Mouse (Mus musculus): Measurements from ENCODE around the gene Ghr. TPM values are rescaled to one million over a fixed set of nuclear protein-coding genes. Genes with fewer than 3 reads are reported as not detected.

Ghr gene
- polyA plus RNA-seq, 1 experiment = 7.6 TPM

DNA sequence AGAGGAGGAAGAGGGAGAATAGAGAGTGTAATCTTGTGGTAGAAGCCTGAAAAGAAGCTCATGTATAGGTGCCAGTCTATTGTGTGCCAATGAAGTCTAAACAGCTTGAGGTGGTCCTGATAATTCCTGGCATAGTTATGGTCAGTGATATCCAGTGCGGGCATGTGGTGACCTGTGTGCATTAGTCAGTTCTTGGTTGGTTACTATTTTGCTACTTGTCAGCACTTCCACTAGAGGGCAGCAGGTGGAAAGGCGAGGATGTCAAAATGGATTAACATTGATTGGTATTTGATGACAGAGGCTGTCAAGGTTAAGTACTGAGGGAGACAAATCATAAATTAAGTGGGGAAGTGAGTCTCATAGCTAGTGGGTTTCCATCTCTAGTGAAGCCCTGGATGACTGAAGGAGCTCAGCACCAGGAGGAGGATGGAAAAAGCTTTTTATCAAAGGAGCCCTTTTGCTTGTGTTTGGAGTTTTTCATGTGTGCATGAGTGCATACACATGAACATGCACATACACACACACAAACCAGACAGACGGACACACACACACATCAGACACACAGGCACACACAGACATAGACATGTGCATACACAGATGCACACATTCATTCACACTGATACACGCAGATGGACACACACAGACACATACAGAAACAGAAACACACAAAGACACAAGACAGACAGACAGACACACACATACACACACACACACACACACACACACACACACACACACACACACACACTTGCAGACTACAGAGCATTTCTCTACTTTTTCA lies 141.6 kb downstream of the Ghr start:
- peak; percentile 57 for DNase-seq (ENCODE audit: low read depth)
- TF ChIP-seq POLR2A (IDR thresholded peaks at IDR 0.05; ENCODE audit: borderline replicate concordance, extremely low read depth, insufficient read depth, insufficient read length, poor library complexity, severe bottlenecking) = no peak
- TF ChIP-seq CTCF (IDR thresholded peaks at IDR 0.05; ENCODE audit: borderline replicate concordance, extremely low read depth, insufficient read depth, insufficient read length) = peak; percentile 69; the same call in 1 of the 2 replicates

DNA sequence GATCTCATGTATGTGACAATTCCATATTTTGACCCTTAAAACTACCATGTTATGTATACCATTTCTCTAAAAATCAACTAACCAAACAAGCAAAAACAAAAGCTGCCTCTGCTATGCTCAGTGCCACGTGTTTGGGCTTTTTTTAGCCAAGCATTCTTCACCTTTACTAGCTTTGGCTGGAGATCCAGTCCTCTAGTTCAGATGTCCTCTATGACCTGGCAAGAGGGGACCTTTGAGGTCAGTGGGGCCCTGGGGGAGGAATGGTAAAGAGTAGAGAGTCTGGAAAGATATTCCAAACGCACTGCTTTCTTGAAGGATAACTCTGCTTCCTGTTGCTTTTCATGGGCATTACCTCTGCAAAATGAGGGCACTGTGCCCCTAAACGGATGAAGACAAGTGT lies 145.9 kb downstream of the Ghr start:
- TF ChIP-seq CTCF (IDR thresholded peaks at IDR 0.05; ENCODE audit: borderline replicate concordance, extremely low read depth, insufficient read depth, insufficient read length) (no peak), POLR2A (IDR thresholded peaks at IDR 0.05; ENCODE audit: borderline replicate concordance, extremely low read depth, insufficient read depth, insufficient read length, poor library complexity, severe bottlenecking) (no peak)
- DNase-seq (ENCODE audit: low read depth) = no peak

DNA sequence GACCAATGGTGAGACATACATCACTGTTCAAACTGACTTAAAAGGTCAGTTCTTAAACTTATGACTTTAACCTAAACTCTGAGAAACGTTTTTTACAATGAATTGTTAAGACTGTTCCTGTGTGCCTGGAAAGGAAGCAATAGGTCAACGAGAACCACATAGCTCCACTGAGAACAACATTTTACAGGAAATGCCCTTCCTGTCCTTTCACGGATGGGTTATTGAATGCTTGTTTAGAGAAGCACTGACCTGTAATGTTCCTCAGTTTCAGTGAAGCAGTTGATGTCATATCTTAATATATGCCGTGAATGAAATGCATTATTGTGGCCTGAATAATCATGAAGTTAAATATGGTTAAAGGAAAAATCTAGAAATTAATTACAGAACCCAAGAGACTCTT lies 147.7 kb downstream of the Ghr start:
- DNase-seq (ENCODE audit: low read depth) = no peak
- TF ChIP-seq CTCF (IDR thresholded peaks at IDR 0.05; ENCODE audit: borderline replicate concordance, extremely low read depth, insufficient read depth, insufficient read length) (no peak), POLR2A (IDR thresholded peaks at IDR 0.05; ENCODE audit: borderline replicate concordance, extremely low read depth, insufficient read depth, insufficient read length, poor library complexity, severe bottlenecking) (no peak)

DNA sequence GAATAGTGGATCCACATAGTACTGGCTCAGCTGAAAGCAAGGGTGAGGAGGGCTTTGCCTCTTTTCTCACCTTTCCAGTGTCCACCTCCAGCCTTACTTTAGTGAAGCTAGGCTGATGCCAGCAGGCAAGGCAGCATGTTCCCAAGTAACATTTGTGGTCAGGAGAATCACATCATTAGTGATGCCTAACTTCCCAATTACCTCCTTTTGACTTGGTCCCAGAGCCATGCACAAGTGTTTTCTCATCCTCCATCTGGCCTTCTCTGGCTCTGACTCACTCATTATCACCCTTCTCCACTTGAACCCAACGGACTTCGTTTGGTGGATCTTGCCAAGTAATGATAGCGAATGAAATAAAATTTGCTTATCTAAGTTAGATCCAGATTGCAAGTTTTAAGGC lies 148.8 kb downstream of the Ghr start:
- no peak for TF ChIP-seq CTCF (IDR thresholded peaks at IDR 0.05; ENCODE audit: borderline replicate concordance, extremely low read depth, insufficient read depth, insufficient read length)
- TF ChIP-seq POLR2A (IDR thresholded peaks at IDR 0.05; ENCODE audit: borderline replicate concordance, extremely low read depth, insufficient read depth, insufficient read length, poor library complexity, severe bottlenecking) = no peak
- DNase-seq (ENCODE audit: low read depth) = no peak

DNA sequence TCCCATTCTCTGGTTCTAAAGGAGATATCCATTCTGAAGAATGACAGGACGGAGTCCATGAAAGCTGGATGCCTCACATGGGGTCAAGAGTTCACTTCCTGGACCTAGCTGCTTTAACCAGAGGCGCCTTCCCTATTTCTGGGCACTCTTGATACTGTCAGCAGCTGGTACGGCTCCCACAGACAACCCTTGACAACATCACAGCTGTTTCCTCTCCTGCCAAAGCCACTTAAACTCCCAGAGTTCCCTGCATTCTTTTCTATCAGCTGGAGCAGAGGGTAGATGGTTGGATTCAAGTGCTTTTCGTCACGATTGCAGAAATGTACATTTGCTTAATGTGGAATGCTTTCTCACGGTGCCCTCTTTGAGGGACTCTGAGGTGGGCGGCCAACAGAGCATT lies 150.0 kb downstream of the Ghr start:
- DNase-seq (ENCODE audit: low read depth) = no peak
- TF ChIP-seq CTCF (IDR thresholded peaks at IDR 0.05; ENCODE audit: borderline replicate concordance, extremely low read depth, insufficient read depth, insufficient read length) (no peak), POLR2A (IDR thresholded peaks at IDR 0.05; ENCODE audit: borderline replicate concordance, extremely low read depth, insufficient read depth, insufficient read length, poor library complexity, severe bottlenecking) (no peak)

GRCm38 (mm10) chr15:3432823-3433222 lies 150.5 kb downstream of the Ghr start:
- TF ChIP-seq POLR2A (IDR thresholded peaks at IDR 0.05; ENCODE audit: borderline replicate concordance, extremely low read depth, insufficient read depth, insufficient read length, poor library complexity, severe bottlenecking) = no peak
- TF ChIP-seq CTCF (IDR thresholded peaks at IDR 0.05; ENCODE audit: borderline replicate concordance, extremely low read depth, insufficient read depth, insufficient read length) = no peak
- DNase-seq (ENCODE audit: low read depth) = no peak

DNA sequence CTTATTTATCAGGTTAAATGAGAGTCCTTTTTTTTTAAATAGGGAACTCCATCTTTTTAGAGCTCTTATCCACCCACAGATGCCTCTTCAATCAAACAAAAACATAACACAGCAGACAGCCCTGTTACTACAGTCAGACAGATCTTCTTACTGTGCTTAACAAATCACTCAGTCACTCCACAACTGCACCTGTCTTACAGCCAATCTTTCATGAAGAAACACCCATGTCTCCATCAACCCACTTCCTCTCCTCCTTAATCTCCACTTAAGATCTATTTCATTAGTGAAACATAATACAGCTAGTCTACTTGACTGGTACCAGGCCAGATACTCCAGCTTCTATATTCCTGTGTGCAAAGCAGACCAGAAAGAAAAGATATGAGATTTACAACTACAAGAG lies 153.9 kb downstream of the Ghr start:
- DNase-seq (ENCODE audit: low read depth) = no peak
- no peak for TF ChIP-seq POLR2A (IDR thresholded peaks at IDR 0.05; ENCODE audit: borderline replicate concordance, extremely low read depth, insufficient read depth, insufficient read length, poor library complexity, severe bottlenecking)
- no peak for TF ChIP-seq CTCF (IDR thresholded peaks at IDR 0.05; ENCODE audit: borderline replicate concordance, extremely low read depth, insufficient read depth, insufficient read length)

GRCm38 (mm10) chr15:3429001-3429400 lies 154.3 kb downstream of the Ghr start:
- no peak for TF ChIP-seq POLR2A (IDR thresholded peaks at IDR 0.05; ENCODE audit: borderline replicate concordance, extremely low read depth, insufficient read depth, insufficient read length, poor library complexity, severe bottlenecking)
- TF ChIP-seq CTCF (IDR thresholded peaks at IDR 0.05; ENCODE audit: borderline replicate concordance, extremely low read depth, insufficient read depth, insufficient read length) = no peak
- DNase-seq (ENCODE audit: low read depth) = no peak

DNA sequence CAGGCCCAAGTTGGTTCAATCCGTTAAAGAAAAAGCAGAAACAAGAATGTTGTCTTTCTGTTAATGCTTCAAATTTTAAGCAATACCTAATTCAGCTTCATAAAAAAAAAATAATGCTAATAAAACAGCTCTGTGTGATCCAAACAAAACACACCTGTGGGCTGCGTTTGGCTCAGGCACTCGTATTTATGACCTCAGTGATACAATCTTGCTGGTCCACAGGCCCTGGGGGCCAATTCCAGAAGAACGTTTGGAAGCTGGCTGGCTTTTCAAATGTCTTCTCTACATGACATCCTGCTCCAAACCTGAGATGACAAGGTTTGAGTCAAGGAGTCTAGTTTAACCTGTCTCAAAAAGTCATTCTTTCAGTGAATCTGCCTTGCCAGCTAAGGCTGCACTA lies 156.9 kb downstream of the Ghr start:
- TF ChIP-seq POLR2A (IDR thresholded peaks at IDR 0.05; ENCODE audit: borderline replicate concordance, extremely low read depth, insufficient read depth, insufficient read length, poor library complexity, severe bottlenecking) (no peak), CTCF (IDR thresholded peaks at IDR 0.05; ENCODE audit: borderline replicate concordance, extremely low read depth, insufficient read depth, insufficient read length) (no peak)
- no peak for DNase-seq (ENCODE audit: low read depth)

GRCm38 (mm10) chr15:3423177-3423576 lies 160.1 kb downstream of the Ghr start:
- TF ChIP-seq CTCF (IDR thresholded peaks at IDR 0.05; ENCODE audit: borderline replicate concordance, extremely low read depth, insufficient read depth, insufficient read length) = no peak
- DNase-seq (ENCODE audit: low read depth) = peak; percentile 27

DNA sequence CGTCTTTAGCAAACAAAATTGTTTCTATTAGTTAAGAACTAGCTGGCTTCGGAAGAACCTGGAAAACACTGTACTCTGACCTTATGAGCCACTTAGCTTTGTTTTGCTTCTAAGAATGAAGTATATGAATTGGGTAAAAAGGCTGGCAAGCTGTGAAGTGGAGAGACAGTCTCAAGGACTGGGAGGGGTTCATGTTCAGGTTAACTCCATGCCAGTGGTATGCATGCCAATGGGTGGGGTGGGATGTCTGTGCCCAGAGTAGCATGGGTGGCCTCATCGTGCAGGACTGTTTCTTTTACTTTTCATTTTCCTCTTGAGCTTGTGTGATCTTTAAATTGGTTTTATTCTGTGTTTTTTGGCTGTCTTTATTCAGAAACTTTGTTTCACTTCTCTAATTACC lies 165.6 kb downstream of the Ghr start:
- TF ChIP-seq CTCF (IDR thresholded peaks at IDR 0.05; ENCODE audit: borderline replicate concordance, extremely low read depth, insufficient read depth, insufficient read length) = no peak
- no peak for TF ChIP-seq POLR2A (IDR thresholded peaks at IDR 0.05; ENCODE audit: borderline replicate concordance, extremely low read depth, insufficient read depth, insufficient read length, poor library complexity, severe bottlenecking)

DNA sequence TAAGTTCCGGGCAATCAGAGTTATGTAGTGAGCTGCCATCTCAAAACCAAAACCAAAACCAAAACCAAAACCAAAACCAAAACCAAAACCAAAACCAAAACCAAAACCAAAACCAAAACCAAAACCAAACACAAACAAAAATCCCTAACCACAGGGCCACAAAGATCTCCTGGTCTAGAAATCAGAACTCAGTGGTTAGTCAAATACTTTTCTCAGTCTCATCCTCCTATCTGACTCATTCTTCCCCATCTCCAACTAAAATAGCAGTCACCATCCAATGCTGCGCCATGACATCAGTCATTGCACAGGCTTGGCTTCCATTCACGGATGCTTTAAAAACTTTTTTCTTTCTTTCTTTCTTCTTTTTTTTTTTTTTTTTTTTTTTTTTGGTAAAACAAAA lies 170.2 kb downstream of the Ghr start:
- no peak for DNase-seq (ENCODE audit: low read depth)
- no peak for TF ChIP-seq POLR2A (IDR thresholded peaks at IDR 0.05; ENCODE audit: borderline replicate concordance, extremely low read depth, insufficient read depth, insufficient read length, poor library complexity, severe bottlenecking)
- no peak for TF ChIP-seq CTCF (IDR thresholded peaks at IDR 0.05; ENCODE audit: borderline replicate concordance, extremely low read depth, insufficient read depth, insufficient read length)

More for the DNA sequence above, 165.6 kb downstream of the Ghr start:
- no peak for DNase-seq (ENCODE audit: low read depth)

Measured in brain, embryonic 14.5 days (tissue).